Mouse (Mus musculus) G1E (cell line): ENCODE data around the gene Hap1.

Source experiments
- CTCF ChIP-seq: IDR thresholded peaks from 2 replicates; pipeline ENCODE4 v1.5.1; 2012; ENCODE audit warnings: low read depth, low read length, inconsistent platforms, mixed read lengths
- GATA1 ChIP-seq: IDR thresholded peaks from 2 replicates; pipeline ENCODE4 v1.6.1; 2012; ENCODE audit warnings: borderline replicate concordance, low read length, inconsistent platforms, mixed read lengths
- TAL1 ChIP-seq: conservative IDR thresholded peaks from 2 replicates; pipeline ENCODE4 v1.6.1; 2012; ENCODE audit warnings: low read depth, low read length, inconsistent platforms, mixed read lengths

DNA sequence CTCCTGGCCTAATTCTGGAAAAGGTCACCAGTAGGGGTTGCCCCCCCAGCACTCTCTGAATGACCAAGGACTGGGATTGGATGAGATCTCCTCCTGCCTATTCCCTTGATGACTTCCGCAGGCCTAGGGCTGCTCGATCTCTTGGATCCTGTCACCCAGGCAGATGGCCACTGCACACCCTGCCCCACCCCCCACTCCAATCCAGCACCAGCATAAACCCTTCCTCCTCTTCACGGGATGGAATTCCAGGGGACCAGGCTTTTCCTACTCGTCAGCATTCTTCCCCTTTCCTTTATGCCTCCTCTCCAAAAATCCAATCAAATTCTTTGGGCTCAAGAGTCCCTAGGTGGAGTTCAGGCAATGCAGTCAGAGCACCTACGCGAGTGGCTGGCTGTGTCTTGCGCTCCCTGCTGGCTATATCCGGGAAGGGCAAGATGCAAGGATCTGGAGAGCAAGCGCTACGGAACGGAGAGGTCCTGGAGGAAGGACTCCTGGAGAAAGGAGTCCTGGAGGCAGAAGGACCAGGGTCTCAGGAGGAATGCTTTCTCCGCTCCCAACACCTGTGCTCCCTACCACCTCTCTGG lies 7.1 kb upstream of the Hap1 start:
- TF ChIP-seq CTCF: no peak
- TF ChIP-seq GATA1: no peak
- TF ChIP-seq TAL1: no peak
